Mouse (Mus musculus) cerebellum, adult 2 months (tissue): ENCODE measurements around the gene 6820408C15Rik. TPM values are rescaled to one million over a fixed set of nuclear protein-coding genes. Genes with fewer than 3 reads are reported as not detected.
A peak's percentile ranks its signal among the peaks of the same experiment; 100 is the strongest.

Source experiments
- DNase-seq, 2 experiments: peaks; one replicate each; pipeline ENCODE4 v3.0.0; 2021
- H3K27ac ChIP-seq: fragments of 200-500 bp; 2 replicates; pipeline ENCODE4 v1.5.1; 2012; ENCODE audit warnings: low read length, control low read depth, inconsistent platforms; ENCODE audit not compliant: insufficient read depth
- H3K27me3 ChIP-seq: fragments of 200-500 bp; 2 replicates; pipeline ENCODE4 v1.6.1; 2012; ENCODE audit warnings: inconsistent platforms, mild to moderate bottlenecking, low read length, moderate library complexity; ENCODE audit not compliant: control insufficient read depth, insufficient read depth
- H3K4me1 ChIP-seq: fragments of 200-500 bp; 2 replicates; pipeline ENCODE4 v1.6.1; 2011; ENCODE audit warnings: low read length; ENCODE audit not compliant: control insufficient read depth, insufficient read depth
- H3K4me3 ChIP-seq: fragments of 200-500 bp; replicated peaks from 2 replicates; pipeline ENCODE3; 2011; ENCODE audit warnings: mild to moderate bottlenecking, low read depth, low read length, control low read depth; ENCODE audit not compliant: insufficient read depth
- CTCF ChIP-seq: fragments of 200-500 bp; IDR thresholded peaks from 2 replicates; pipeline ENCODE4 v1.5.1; 2011; ENCODE audit warnings: low read depth, mild to moderate bottlenecking, control low read depth, low read length, moderate library complexity, borderline replicate concordance; ENCODE audit not compliant: insufficient read depth
- POLR2A ChIP-seq: fragments of 200-500 bp; IDR thresholded peaks from 2 replicates; pipeline ENCODE4 v1.6.1; 2011; ENCODE audit warnings: low read length, control low read depth, borderline replicate concordance; ENCODE audit not compliant: insufficient read depth
- WGBS: fragments of 180-500 bp; shearing (Covaris S2); methylation state at CpG from one replicate; pipeline ENCODE4 v1.1.7; 2018; 5-methylcytosine and 5-hydroxymethylcytosine counted together
- polyA plus RNA-seq: library from polyadenylated mRNA; depleted of rRNA; stranded (reverse); fragments of >200 nt; gene quantifications from 2 replicates; pipeline ENCODE4 v1.2.3, GENCODE M21; 2012; rRNA removed

6820408C15Rik gene
- polyA plus RNA-seq = 2.6 and 3.9 TPM in 2 replicates

- peaks cover 18% of the 10 kb centered on the region for H3K4me1 ChIP-seq
- peak within 1 kb of the TSS; percentile 96 for H3K27ac ChIP-seq
- TF ChIP-seq CTCF (no peak), POLR2A (no peak)
- 22% methylated on average over 4 of the region's 4 CpGs for WGBS
- no peaks in the 10 kb centered on the region; the same call in 1 of the 2 replicates for H3K27me3 ChIP-seq
- peak within 1 kb of the TSS; percentile 61 for H3K4me3 ChIP-seq
- DNase-seq = no peak
These were observed at the start of gene 6820408C15Rik for GRCm38 (mm10) chr2:152415287-152415686. 6820408C15Rik (plus strand) TSS chr2:152415587.

GRCm38 (mm10) chr2:152367917-152368316 is 47.5 kb upstream of the 6820408C15Rik start:
- 71% methylated on average over 5 of the region's 5 CpGs for WGBS
- Histone ChIP-seq H3K27ac (no peak overlapping the region), H3K27me3 (no peaks in the 10 kb centered on the region), H3K4me1 (no peaks in the 10 kb centered on the region), H3K4me3 (no peak overlapping the region)
- DNase-seq = no peak
- TF ChIP-seq CTCF (no peak), POLR2A (no peak)

GRCm38 (mm10) chr2:152368532-152369140 is 46.8 kb upstream of the 6820408C15Rik start:
- H3K27ac ChIP-seq = no peak overlapping the region
- 30% methylated on average over 14 of the region's 14 CpGs for WGBS
- H3K4me1 ChIP-seq = no peaks in the 10 kb centered on the region
- H3K27me3 ChIP-seq = no peaks in the 10 kb centered on the region
- TF ChIP-seq POLR2A = no peak
- peak; percentile 90 for TF ChIP-seq CTCF
- peak; percentile 37 to 40 for DNase-seq
- no peak overlapping the region for H3K4me3 ChIP-seq

GRCm38 (mm10) chr2:152372104-152372503 is 43.3 kb upstream of the 6820408C15Rik start:
- H3K4me3 ChIP-seq = no peak overlapping the region
- no peak for TF ChIP-seq CTCF
- TF ChIP-seq POLR2A = no peak
- no peak overlapping the region for H3K27ac ChIP-seq
- WGBS = 63% methylated on average over 7 of the region's 7 CpGs
- H3K4me1 ChIP-seq = no peaks in the 10 kb centered on the region
- DNase-seq = no peak
- H3K27me3 ChIP-seq = no peaks in the 10 kb centered on the region

GRCm38 (mm10) chr2:152372661-152373060 is 42.7 kb upstream of the 6820408C15Rik start:
- no peak for TF ChIP-seq CTCF
- Histone ChIP-seq H3K4me3 (no peak overlapping the region), H3K27me3 (no peaks in the 10 kb centered on the region), H3K27ac (no peak overlapping the region), H3K4me1 (no peaks in the 10 kb centered on the region)
- WGBS = 81% methylated on average over 4 of the region's 4 CpGs
- no peak for DNase-seq

GRCm38 (mm10) chr2:152373547-152373946 is 41.8 kb upstream of the 6820408C15Rik start:
- no peak for DNase-seq
- Histone ChIP-seq H3K4me3 (no peak overlapping the region), H3K27ac (no peak overlapping the region), H3K27me3 (no peaks in the 10 kb centered on the region), H3K4me1 (no peaks in the 10 kb centered on the region)
- WGBS = 79% methylated on average over 9 of the region's 9 CpGs
- TF ChIP-seq POLR2A = no peak
- TF ChIP-seq CTCF = no peak

- Histone ChIP-seq H3K27ac (no peak overlapping the region), H3K27me3 (no peaks in the 10 kb centered on the region), H3K4me1 (no peaks in the 10 kb centered on the region), H3K4me3 (peak overlapping the region; percentile 28)
- WGBS = 8% methylated on average over 21 of the region's 21 CpGs
- TF ChIP-seq POLR2A = no peak
- no peak for TF ChIP-seq CTCF
- peak; percentile 27 to 31 for DNase-seq
These were observed 39.6 kb upstream of the 6820408C15Rik start for GRCm38 (mm10) chr2:152375652-152376344.

GRCm38 (mm10) chr2:152376345-152376741 is 39.0 kb upstream of the 6820408C15Rik start, which contains the start of gene Nrsn2:
Nrsn2 (minus strand) TSS chr2:152376638.
- H3K27me3 ChIP-seq = no peaks in the 10 kb centered on the region
- no peak for DNase-seq
- peak within 1 kb of the TSS; percentile 28 for H3K4me3 ChIP-seq
- WGBS = 7% methylated on average over 16 of the region's 16 CpGs
- no peaks in the 10 kb centered on the region for H3K4me1 ChIP-seq
- TF ChIP-seq POLR2A (no peak), CTCF (no peak)
- H3K27ac ChIP-seq = no peak within 1 kb of the TSS
